Mouse (Mus musculus): ENCODE measurements around the gene Rtn4rl1.

GRCm38 (mm10) chr11:75201721-75202120 lies 8.1 kb downstream of the Rtn4rl1 start:
- TF ChIP-seq CTCF (IDR thresholded peaks at IDR 0.05; ENCODE audit: low read depth): no peak
- TF ChIP-seq EP300 (optimal IDR thresholded peaks at IDR 0.05): no peak

Data from stomach, postnatal 0 days (tissue).